Mouse (Mus musculus) adipose tissue, adult 10 weeks (tissue): Measurements from ENCODE around the gene Gm32802. TPM values are rescaled to one million over a fixed set of nuclear protein-coding genes. Genes with fewer than 3 reads are reported as not detected.

Experiments
- polyA plus RNA-seq: library from polyadenylated mRNA; stranded (reverse); fragments of 350-450 nt; fragmentation: Illumina TruSeq; extraction: RNeasy Lipid Tissue Mini Kit (QIAGEN cat#74804); gene quantifications from one replicate; pipeline ENCODE4 v1.2.3, GENCODE M21; 2014; ENCODE audit warnings: low read depth, low replicate concordance

Gm32802 gene
- polyA plus RNA-seq = not detected

GRCm38 (mm10) chr10:118258388-118258787 lies at the start of gene Gm32802:
Gene Gm32802 (plus strand): TSS chr10:118258688.

GRCm38 (mm10) chr10:118240680-118241079 lies 17.8 kb upstream of the Gm32802 start, which contains the start of gene Gm32717:
Gene Gm32717 (minus strand): TSS chr10:118240780.

GRCm38 (mm10) chr10:118294938-118295337 lies 36.5 kb downstream of the Gm32802 start, which contains the start of gene Iltifb:
Gene Iltifb (minus strand): TSS chr10:118295038.

Other genes with a start within 250 kb of the Gm32802 start
- 12.6 TPM for gene Mdm1, start 116.9 kb upstream of the Gm32802 start, polyA plus RNA-seq
- gene Il22, start 53.7 kb upstream of the Gm32802 start, polyA plus RNA-seq = not detected
- gene Gm32717, start 17.9 kb upstream of the Gm32802 start, polyA plus RNA-seq = not detected
- gene Iltifb, start 36.4 kb downstream of the Gm32802 start, polyA plus RNA-seq = not detected
- gene Gm9040, start 68.3 kb downstream of the Gm32802 start, polyA plus RNA-seq = not detected
- gene Gm9044, start 73.7 kb downstream of the Gm32802 start, polyA plus RNA-seq = not detected
- gene Gm9045, start 79.1 kb downstream of the Gm32802 start, polyA plus RNA-seq = not detected
- not detected for gene Gm9046, start 84.6 kb downstream of the Gm32802 start, polyA plus RNA-seq
- not detected for gene Gm9048, start 90.0 kb downstream of the Gm32802 start, polyA plus RNA-seq
- gene Gm9049, start 95.4 kb downstream of the Gm32802 start, polyA plus RNA-seq = not detected
- gene Ifng, start 182.4 kb downstream of the Gm32802 start, polyA plus RNA-seq = 0.50 TPM